Mouse (Mus musculus): ENCODE measurements around the gene Lars2. TPM values are rescaled to one million over a fixed set of nuclear protein-coding genes. Genes with fewer than 3 reads are reported as not detected.
A peak's percentile ranks its signal among the peaks of the same experiment; 100 is the strongest.
"Not testable (repeated sequence)": the region's sequence is repeated elsewhere in the genome, so short reads cannot be mapped to it uniquely, and the experiment has no call there.

Gene Lars2
- polyA plus RNA-seq, 1 experiment from 2014 or later: 1,217 TPM

DNA sequence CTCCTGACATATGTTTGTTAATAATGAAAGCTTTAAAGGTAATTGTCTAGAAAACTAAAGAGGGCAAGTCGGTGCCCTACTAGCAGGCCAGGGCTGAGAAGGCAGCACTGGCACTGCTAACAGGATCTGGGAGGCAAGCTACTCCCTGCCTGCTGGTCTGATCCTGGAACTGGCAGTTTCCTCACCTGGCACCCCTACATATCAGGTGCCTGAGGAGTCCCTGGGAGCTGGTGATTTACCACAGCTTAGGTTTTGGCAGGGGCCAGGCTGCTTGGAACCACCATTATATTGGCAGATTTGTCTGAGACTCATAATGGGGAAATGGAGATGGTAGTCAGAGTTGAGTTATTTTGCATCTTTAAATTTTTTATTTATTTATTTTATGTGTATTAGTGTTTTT, 38.5 kb downstream of the Lars2 start:
- ATAC-seq (replicated peaks; ENCODE audit: low FRiP score) (no peak), DNase-seq (ENCODE audit: low spot score) (no peak)
- 79% methylated on average over 1 of the region's 1 CpGs for WGBS
- Histone ChIP-seq H3K4me2 (no peak overlapping the region), H3K27ac (ENCODE audit: low read depth, low read length) (no peak overlapping the region), H3K4me1 (replicated peaks; ENCODE audit: control insufficient read depth, insufficient read depth, low read length) (no peaks in the 10 kb centered on the region), H3K9ac (ENCODE audit: low read depth, low read length) (no peak overlapping the region), H3K36me3 (ENCODE audit: control insufficient read depth, insufficient read depth, low read length) (no peaks in the 10 kb centered on the region), H3K27me3 (replicated peaks; ENCODE audit: control insufficient read depth, insufficient read depth, low read length) (no peaks in the 10 kb centered on the region), H3K4me3 (ENCODE audit: low read depth, low read length) (no peak overlapping the region), H3K9me3 (ENCODE audit: control insufficient read depth, low read length) (no peaks in the 10 kb centered on the region)

DNA sequence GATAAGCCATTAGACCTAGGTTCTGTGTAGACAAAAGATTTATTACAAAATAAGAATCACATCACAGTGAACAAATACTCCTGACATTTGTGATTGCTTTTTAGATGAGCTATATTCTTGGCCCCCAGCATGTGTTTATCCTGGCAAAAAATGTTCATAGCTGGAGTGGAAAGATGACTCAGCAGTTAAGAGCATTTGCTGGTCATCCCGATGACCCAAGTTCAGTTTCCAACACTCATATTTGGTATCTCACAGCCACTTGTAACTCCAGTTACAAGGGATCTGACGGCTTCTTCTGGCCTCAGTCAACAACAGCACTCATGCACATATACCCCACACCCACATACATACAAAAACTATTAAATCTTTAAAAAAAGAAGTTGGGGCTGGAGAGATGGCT, 42.0 kb downstream of the Lars2 start:
- H3K4me1 ChIP-seq (replicated peaks; ENCODE audit: control insufficient read depth, insufficient read depth, low read length): no peaks in the 10 kb centered on the region
- H3K36me3 ChIP-seq (ENCODE audit: control insufficient read depth, insufficient read depth, low read length): peaks cover 3% of the 10 kb centered on the region; the same call in 1 of the 2 replicates
- no peak overlapping the region for H3K4me3 ChIP-seq (ENCODE audit: low read depth, low read length)
- H3K27me3 ChIP-seq (replicated peaks; ENCODE audit: control insufficient read depth, insufficient read depth, low read length): no peaks in the 10 kb centered on the region
- ATAC-seq (replicated peaks; ENCODE audit: low FRiP score) (no peak), DNase-seq (ENCODE audit: low spot score) (no peak)
- 87% methylated on average over 2 of the region's 2 CpGs for WGBS
- no peak overlapping the region for H3K9ac ChIP-seq (ENCODE audit: low read depth, low read length)
- H3K27ac ChIP-seq (ENCODE audit: low read depth, low read length): no peak overlapping the region
- H3K9me3 ChIP-seq (ENCODE audit: control insufficient read depth, low read length): no peaks in the 10 kb centered on the region
- no peak overlapping the region for H3K4me2 ChIP-seq

DNA sequence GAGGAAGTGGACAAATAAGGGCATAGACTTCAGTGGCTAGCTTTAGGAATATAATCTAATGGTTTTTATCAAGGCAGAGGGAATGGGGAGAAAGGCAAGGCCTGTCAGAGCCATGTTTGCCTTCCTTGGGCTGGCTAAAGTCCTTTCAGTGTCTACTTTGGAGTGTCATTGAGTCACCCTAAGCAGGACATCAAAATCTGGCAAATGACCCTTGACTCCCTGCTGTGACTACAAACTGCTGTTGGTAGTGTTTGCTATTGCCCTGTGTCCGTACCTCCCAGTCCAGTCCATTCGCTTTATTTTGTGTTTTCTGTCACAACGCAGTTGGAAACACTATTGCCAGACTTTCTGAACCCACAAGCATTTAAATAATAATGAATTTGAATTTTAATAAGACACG, 63.1 kb downstream of the Lars2 start:
- Histone ChIP-seq H3K4me3 (ENCODE audit: low read depth, low read length) (no peak overlapping the region), H3K9me3 (ENCODE audit: control insufficient read depth, low read length) (no peaks in the 10 kb centered on the region), H3K27me3 (replicated peaks; ENCODE audit: control insufficient read depth, insufficient read depth, low read length) (no peaks in the 10 kb centered on the region), H3K36me3 (ENCODE audit: control insufficient read depth, insufficient read depth, low read length) (no peaks in the 10 kb centered on the region; the same call in 1 of the 2 replicates), H3K4me1 (replicated peaks; ENCODE audit: control insufficient read depth, insufficient read depth, low read length) (peaks cover 8% of the 10 kb centered on the region; the same call in 1 of the 2 replicates), H3K27ac (ENCODE audit: low read depth, low read length) (no peak overlapping the region), H3K4me2 (no peak overlapping the region), H3K9ac (ENCODE audit: low read depth, low read length) (no peak overlapping the region)
- DNase-seq (ENCODE audit: low spot score): no peak
- WGBS: 76% methylated on average over 4 of the region's 4 CpGs
- ATAC-seq (replicated peaks; ENCODE audit: low FRiP score): no peak

DNA sequence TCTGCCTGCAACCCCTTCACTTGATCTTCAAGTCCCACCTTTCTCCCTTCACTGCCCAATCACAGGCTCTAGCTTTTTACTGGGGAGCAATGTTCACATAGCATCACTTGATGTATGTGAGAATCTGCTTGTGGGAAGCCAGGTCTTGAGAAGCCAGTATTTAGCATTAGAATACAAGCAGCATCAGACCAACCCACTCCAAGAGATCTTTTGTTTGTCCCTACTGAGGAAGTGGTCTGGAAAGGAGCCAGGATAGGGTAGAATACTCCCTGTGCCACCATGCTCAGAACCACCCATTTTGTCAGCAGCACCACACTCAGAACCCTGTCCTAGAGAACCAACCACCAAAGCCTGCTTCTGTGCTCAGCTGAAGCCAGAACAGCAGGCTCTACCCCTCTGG, 64.2 kb downstream of the Lars2 start:
- ATAC-seq (replicated peaks; ENCODE audit: low FRiP score) (no peak), DNase-seq (ENCODE audit: low spot score) (no peak)
- no peaks in the 10 kb centered on the region; the same call in 1 of the 2 replicates for H3K36me3 ChIP-seq (ENCODE audit: control insufficient read depth, insufficient read depth, low read length)
- no peak overlapping the region for H3K9ac ChIP-seq (ENCODE audit: low read depth, low read length)
- H3K4me1 ChIP-seq (replicated peaks; ENCODE audit: control insufficient read depth, insufficient read depth, low read length): peaks cover 8% of the 10 kb centered on the region; the same call in 1 of the 2 replicates
- no peak overlapping the region for H3K4me3 ChIP-seq (ENCODE audit: low read depth, low read length)
- no peak overlapping the region for H3K4me2 ChIP-seq
- no peaks in the 10 kb centered on the region for H3K27me3 ChIP-seq (replicated peaks; ENCODE audit: control insufficient read depth, insufficient read depth, low read length)
- H3K27ac ChIP-seq (ENCODE audit: low read depth, low read length): 0 out of 2 replicates have a peak overlapping the region, but pooled peaks have one; percentile 28
- no peaks in the 10 kb centered on the region for H3K9me3 ChIP-seq (ENCODE audit: control insufficient read depth, low read length)

- H3K27ac ChIP-seq (ENCODE audit: low read depth, low read length): no peak overlapping the region
- no peaks in the 10 kb centered on the region for H3K9me3 ChIP-seq (ENCODE audit: control insufficient read depth, low read length)
- 82% methylated on average over 2 of the region's 2 CpGs for WGBS
- H3K4me1 ChIP-seq (replicated peaks; ENCODE audit: control insufficient read depth, insufficient read depth, low read length): peaks cover under 1% of the 10 kb centered on the region; the same call in 1 of the 2 replicates
- no peak overlapping the region for H3K4me3 ChIP-seq (ENCODE audit: low read depth, low read length)
- H3K9ac ChIP-seq (ENCODE audit: low read depth, low read length): no peak overlapping the region
- DNase-seq (ENCODE audit: low spot score) (no peak), ATAC-seq (replicated peaks; ENCODE audit: low FRiP score) (no peak)
- no peaks in the 10 kb centered on the region for H3K27me3 ChIP-seq (replicated peaks; ENCODE audit: control insufficient read depth, insufficient read depth, low read length)
- peaks cover 3% of the 10 kb centered on the region; the same call in 1 of the 2 replicates for H3K36me3 ChIP-seq (ENCODE audit: control insufficient read depth, insufficient read depth, low read length)
- no peak overlapping the region for H3K4me2 ChIP-seq
Observed at GRCm38 (mm10) chr9:123438223-123438622, 71.5 kb downstream of the Lars2 start.

GRCm38 (mm10) chr9:123440230-123441058, 73.7 kb downstream of the Lars2 start:
- Histone ChIP-seq H3K27ac (ENCODE audit: low read depth, low read length) (no peak overlapping the region), H3K27me3 (replicated peaks; ENCODE audit: control insufficient read depth, insufficient read depth, low read length) (no peaks in the 10 kb centered on the region)
- DNase-seq (ENCODE audit: low spot score): no peak

DNA sequence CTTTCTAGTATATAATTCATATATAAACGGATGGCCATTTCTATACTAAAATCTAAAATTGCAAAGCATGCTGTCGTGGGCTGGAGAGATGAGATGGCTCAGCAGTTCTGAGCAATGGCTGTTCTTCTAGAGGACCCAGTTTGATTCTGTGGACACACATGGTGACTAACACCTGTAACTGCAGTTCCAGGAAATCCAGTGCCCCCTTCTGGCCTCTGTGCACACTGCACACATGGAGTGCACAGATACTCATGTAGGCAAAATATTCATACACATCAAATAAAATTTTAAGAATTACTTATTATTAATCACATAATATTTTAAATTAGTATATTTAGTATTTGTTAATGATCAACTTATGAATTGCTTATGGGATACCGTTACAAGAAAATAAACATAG, 80.4 kb downstream of the Lars2 start:
- not testable (repeated sequence) for H3K9ac ChIP-seq (ENCODE audit: low read depth, low read length); H3K27me3 ChIP-seq (replicated peaks; ENCODE audit: control insufficient read depth, insufficient read depth, low read length); H3K4me2 ChIP-seq; H3K36me3 ChIP-seq (ENCODE audit: control insufficient read depth, insufficient read depth, low read length); ATAC-seq (replicated peaks; ENCODE audit: low FRiP score); H3K4me1 ChIP-seq (replicated peaks; ENCODE audit: control insufficient read depth, insufficient read depth, low read length); H3K27ac ChIP-seq (ENCODE audit: low read depth, low read length); DNase-seq (ENCODE audit: low spot score); H3K9me3 ChIP-seq (ENCODE audit: control insufficient read depth, low read length); H3K4me3 ChIP-seq (ENCODE audit: low read depth, low read length)
- WGBS: 91% methylated on average over 2 of the region's 3 CpGs

More at GRCm38 (mm10) chr9:123440230-123441058, 73.7 kb downstream of the Lars2 start:
- no peaks in the 10 kb centered on the region for H3K9me3 ChIP-seq (ENCODE audit: control insufficient read depth, low read length)
- H3K9ac ChIP-seq (ENCODE audit: low read depth, low read length): no peak overlapping the region
- WGBS: 58% methylated on average over 5 of the region's 5 CpGs
- H3K4me1 ChIP-seq (replicated peaks; ENCODE audit: control insufficient read depth, insufficient read depth, low read length): no peaks in the 10 kb centered on the region
- no peak for ATAC-seq (replicated peaks; ENCODE audit: low FRiP score)
- H3K4me3 ChIP-seq (ENCODE audit: low read depth, low read length): no peak overlapping the region
- H3K4me2 ChIP-seq: no peak overlapping the region
- H3K36me3 ChIP-seq (ENCODE audit: control insufficient read depth, insufficient read depth, low read length): peaks cover 3% of the 10 kb centered on the region; the same call in 1 of the 2 replicates

- no peak for ATAC-seq (replicated peaks; ENCODE audit: low FRiP score)
- no peak for DNase-seq (ENCODE audit: low spot score)
- H3K4me2 ChIP-seq: no peak overlapping the region
Observed at GRCm38 (mm10) chr9:123448594-123448993, 81.9 kb downstream of the Lars2 start.

DNA sequence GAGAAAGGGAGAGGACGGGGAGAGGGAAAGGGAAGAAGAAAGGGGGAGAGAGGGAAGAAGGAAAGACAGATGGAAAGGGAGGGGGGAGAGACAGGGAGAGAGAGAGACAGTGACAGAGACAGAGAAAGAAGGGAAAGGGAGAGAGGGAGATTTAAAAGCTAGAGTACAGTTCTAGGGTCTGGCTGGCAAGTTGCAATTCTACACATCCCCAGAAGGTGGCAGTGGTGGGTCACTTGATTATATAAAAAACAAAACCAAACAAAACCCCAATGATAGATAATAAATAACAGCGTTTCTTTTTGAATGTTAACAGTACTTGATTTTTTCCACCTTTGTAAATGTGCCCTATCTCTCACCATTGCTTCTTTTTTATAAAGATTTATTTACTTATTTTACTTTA, 83.4 kb downstream of the Lars2 start:
- no peak overlapping the region for H3K27ac ChIP-seq (ENCODE audit: low read depth, low read length)
- peaks cover 4% of the 10 kb centered on the region; the same call in 1 of the 2 replicates for H3K36me3 ChIP-seq (ENCODE audit: control insufficient read depth, insufficient read depth, low read length)
- ATAC-seq (replicated peaks; ENCODE audit: low FRiP score) (no peak), DNase-seq (ENCODE audit: low spot score) (no peak)
- WGBS: 38% methylated on average over 2 of the region's 2 CpGs
- no peak overlapping the region for H3K4me3 ChIP-seq (ENCODE audit: low read depth, low read length)
- H3K9ac ChIP-seq (ENCODE audit: low read depth, low read length): no peak overlapping the region
- no peaks in the 10 kb centered on the region for H3K27me3 ChIP-seq (replicated peaks; ENCODE audit: control insufficient read depth, insufficient read depth, low read length)
- no peaks in the 10 kb centered on the region for H3K9me3 ChIP-seq (ENCODE audit: control insufficient read depth, low read length)
- no peak overlapping the region for H3K4me2 ChIP-seq
- H3K4me1 ChIP-seq (replicated peaks; ENCODE audit: control insufficient read depth, insufficient read depth, low read length): no peaks in the 10 kb centered on the region

More at GRCm38 (mm10) chr9:123448594-123448993, 81.9 kb downstream of the Lars2 start:
- peaks cover 4% of the 10 kb centered on the region; the same call in 1 of the 2 replicates for H3K36me3 ChIP-seq (ENCODE audit: control insufficient read depth, insufficient read depth, low read length)
- H3K4me3 ChIP-seq (ENCODE audit: low read depth, low read length): no peak overlapping the region
- no peaks in the 10 kb centered on the region for H3K4me1 ChIP-seq (replicated peaks; ENCODE audit: control insufficient read depth, insufficient read depth, low read length)
- H3K27ac ChIP-seq (ENCODE audit: low read depth, low read length): no peak overlapping the region
- H3K27me3 ChIP-seq (replicated peaks; ENCODE audit: control insufficient read depth, insufficient read depth, low read length): no peaks in the 10 kb centered on the region
- H3K9ac ChIP-seq (ENCODE audit: low read depth, low read length): no peak overlapping the region
- H3K9me3 ChIP-seq (ENCODE audit: control insufficient read depth, low read length): no peaks in the 10 kb centered on the region

Measured in liver, embryonic 11.5 days (tissue).